Mouse (Mus musculus) kidney, postnatal 10 days (tissue): ENCODE data around the gene Dnph1.
A peak's percentile ranks its signal among the peaks of the same experiment; 100 is the strongest.

Source experiments
- DNase-seq: peaks from one replicate; pipeline ENCODE4 v3.0.0; 2021; ENCODE audit warnings: mixed read lengths

The Dnph1 gene

DNA sequence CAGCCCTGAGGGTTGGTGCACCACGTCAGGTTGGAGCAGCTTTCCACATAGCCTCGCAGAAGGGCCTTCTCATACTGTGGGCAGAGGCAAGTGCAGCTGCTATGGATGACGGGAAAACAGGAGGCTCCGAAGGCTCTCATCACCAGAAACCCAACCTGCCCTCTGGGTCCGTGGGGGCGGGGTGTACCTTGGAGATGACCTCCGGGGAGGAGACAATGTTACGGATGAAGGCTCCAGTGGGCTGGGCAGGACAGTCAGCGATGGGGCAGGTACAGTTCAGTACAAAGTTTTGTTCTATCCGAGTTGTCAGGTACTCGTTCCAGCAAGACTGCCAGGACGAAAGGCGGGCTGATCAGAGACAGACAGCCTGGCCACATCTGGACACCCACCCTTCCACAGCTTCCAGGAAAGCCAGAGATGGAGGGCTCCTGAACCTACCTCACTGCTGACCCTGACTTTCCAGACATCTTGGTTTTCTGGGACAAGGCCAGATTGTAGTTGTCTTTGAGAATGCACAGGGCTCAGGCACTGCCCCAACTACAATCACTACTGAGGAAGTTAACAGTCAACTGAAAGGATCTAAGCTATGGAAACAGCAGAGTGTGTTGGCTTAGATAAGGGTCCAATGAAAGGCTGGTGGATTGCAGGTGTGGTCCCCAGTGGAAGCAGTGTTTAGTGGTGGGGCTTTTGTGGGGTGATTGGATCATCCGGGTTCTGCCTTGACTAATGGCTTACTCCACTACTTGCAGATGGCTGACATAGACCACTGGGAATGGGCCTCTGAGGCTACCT is 7.5 kb downstream of the Dnph1 start:
- DNase-seq, result peak; percentile 76

DNA sequence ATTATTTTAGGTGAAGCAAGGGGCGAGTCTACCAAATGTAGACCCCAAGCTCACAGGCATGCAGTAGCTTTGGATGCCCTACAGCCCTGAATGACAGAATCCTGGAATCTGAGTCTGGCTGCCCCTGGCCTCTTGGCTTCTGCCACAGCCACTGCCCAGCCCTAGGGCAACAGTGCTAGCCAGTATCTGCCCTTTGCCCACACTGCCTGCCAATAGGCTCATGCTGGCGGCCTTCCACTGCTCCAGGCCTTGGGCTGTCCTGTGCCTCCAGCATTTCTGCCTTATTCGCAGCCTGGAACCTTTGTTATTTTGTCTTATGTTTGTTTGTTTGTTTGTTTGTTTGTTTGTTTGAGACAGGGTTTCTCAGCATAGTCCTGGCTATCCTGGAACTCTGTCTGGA is 9.1 kb downstream of the Dnph1 start:
- peak; percentile 63 for DNase-seq

DNA sequence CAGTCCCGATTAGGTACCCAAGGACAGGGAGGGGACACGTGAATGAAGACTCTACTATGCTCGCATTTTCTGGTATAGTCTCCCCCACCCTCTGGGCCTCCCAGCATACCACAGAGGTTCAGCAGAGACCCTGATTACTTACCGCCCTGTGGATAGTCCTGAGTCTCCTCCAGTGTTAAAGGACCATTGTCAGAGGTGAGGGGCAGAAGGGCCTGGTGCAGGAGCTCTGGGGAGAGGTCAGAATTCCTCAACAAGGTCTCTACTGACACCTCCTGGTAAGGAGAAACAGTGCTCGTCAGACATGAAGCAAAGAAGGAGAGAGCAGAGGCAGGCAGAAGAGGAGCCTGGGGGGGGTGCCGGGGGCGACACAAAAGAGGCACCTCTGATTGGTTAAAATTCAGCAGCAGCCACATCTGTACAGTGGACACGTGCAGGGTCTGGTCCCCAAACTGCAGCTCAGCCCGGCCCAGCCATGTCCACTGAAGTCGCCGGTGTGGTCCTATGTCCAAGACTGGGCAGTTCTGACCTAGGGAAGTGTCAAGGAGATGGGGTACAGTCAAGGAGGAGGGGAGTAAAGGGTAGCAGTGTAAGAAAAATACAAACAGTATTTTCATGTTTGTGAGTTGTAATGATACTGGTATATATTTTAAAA is 14.7 kb downstream of the Dnph1 start:
- DNase-seq, result peak; percentile 39

DNA sequence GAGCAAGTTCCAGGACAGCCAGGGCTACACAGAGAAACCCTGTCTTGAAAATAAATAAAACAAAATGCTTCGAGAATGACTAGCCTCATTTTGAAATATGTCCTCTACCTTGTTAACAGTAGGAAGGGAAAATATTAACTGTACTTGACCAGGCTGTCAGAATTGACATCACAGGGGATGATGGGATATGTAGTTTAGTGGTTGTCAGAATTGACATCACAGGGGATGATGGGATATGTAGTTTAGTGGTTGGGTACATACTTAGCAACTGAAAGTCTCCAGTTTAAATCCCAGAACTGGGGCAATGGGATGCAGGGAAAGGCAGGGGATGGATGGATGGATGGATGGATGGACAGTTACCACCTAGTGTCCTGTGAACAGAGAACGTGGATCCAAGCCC is 16.8 kb downstream of the Dnph1 start:
- no peak for DNase-seq

DNA sequence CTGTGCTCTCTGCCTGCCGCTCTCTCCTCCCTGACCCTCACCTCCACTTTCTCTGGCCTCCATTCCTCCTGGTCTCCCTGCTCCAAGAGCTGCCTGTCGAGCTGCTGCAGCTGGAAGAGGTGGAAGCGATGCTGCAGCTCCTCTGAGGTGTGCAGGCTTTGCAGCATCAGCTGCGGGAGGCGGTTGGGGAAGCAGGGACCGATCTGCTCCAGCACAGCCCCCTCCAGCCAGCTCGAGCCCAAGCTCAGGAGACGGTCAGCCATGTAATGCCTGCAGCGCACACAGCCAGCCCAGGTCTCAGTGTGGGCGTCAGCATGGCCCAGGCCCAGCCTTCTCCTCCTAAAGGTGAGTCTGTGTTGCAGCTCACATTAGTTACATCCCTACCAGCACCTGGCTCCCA is 23.5 kb downstream of the Dnph1 start:
- no peak for DNase-seq

DNA sequence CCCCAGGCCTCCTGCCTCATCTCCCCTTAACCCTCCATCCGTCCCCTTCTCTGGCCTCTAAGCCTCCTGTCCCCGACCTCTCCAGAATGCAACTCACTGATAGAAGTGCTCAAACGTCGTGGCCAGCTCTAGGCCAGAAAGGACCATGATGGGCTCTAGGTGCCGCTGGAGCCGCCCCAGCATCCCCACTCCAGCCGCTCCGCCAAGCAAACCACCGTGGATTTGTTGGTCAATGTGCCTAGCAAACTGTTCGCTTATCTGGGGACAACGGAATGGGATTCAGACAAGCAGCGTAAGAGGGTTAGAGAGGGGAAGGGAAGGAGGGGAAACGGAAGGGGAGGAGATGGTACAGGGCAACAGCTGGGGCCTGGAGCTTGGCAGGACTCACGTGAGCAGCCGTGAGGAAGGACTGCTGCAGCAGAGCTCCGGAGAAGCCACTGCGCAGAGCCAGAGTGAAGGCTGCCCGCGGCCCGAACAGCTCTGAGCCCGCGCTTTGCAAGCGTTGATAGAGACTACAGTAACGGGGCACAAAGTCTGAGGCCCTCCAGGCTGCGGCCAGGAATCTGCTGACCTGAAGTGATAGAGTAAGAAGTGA is 24.0 kb downstream of the Dnph1 start:
- no peak for DNase-seq

DNA sequence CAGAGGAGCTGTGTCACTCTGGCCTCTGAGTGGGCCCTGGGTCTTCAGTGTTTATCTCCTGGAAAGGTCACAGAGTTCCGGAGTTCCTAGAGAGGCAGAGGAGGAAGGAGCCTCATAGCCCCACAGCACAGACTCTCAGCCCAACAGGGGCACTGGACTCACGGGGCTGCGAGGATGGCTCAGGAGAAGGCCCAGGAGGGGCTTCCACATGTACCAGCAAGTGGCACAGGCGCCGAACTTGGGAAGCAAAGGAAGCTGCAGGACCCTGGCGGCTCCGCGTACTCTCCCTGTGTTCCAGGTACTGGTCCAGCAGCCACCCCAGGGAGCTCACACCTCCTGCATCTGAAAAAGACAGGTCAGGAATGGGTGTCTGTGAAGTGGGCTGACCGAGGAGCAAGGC is 24.7 kb downstream of the Dnph1 start:
- DNase-seq, result no peak

DNA sequence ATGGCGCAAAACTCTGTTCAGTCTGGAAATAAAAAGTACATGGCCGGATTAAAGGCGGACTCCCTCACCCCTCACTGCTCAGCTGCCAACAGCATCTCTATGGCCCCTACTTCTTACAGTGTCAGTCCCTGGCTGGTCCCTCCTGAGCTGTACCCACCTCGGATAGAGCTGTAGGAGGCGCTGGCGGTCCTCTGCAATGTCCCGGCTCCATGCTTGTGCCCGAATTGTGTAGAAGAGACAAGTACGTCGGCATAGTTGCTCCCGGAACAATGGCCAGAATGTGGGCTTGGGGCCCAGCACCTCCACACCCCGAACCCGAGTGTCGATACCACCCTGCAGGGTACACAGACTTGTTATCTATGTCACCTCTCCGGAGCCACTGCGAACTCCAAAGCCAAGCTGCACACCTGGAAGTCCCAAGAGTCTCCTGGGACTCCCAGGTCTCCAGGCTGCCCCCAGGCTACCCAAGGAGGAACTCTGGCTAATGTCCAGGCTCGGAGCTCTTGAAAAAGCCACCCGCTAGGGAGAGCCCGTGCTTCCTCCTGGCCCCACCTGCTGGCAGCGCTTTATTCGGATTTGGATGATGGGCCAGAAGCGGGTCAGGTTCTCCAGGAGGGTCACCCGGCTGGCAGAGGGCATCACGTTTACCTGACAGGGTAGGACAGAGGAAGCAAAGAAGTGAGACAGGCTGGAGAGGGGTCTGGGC is 25.6 kb downstream of the Dnph1 start:
- no peak for DNase-seq

DNA sequence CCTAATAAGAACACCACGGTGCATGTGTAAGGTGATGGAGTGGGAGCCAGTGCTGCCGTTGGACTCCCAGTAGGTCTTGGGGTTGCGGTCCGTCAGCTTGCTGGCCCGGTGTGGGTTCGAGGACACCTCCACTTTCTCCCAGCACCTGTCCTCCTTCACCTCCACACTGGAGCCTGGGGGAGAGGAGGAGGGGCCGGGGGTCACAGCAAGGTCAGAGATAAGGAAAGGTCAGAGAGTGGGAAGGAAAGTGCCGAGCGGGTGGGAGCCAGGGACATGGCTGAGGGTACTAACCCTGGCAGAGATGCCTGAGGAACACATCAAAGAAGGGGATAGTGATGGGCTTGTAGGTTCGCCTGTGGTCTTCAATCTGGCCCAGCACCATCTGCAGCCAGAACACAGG is 28.6 kb downstream of the Dnph1 start:
- no peak for DNase-seq

DNA sequence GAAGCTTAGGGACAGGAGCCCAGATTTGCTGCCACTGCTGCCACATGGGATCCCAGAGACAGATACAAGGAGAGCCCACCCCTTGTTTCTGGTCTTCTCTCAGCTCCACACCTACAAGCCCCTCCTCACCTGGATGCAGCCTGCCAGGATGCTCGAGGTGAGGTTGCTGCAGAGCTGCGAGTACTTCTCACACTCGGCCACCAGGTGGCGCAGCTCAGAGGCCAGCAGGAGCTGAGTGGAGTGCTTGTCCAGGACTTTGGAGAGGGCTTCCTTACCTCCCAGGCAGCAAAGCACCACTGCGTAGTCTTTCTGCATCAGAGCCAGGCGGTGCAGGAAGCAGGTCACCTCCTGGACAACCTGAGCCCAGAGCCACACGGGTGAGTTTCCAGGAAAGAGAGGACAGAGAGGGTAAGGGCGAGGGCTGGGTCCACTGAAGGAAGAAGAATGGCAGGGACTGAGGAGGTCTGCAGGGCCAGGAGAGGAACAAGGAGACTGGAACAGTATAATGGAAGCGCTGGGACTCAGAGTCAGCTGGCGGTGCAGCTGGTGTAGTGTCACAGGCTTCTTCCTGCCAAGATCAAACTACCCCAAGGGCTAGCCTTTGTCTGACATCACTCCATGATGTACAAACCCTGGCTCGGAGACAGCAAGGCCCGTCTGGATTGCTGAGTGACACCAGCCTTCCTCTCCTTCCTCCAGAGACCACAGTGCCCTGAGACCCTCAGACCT is 29.2 kb downstream of the Dnph1 start:
- peak; percentile 89 for DNase-seq

DNA sequence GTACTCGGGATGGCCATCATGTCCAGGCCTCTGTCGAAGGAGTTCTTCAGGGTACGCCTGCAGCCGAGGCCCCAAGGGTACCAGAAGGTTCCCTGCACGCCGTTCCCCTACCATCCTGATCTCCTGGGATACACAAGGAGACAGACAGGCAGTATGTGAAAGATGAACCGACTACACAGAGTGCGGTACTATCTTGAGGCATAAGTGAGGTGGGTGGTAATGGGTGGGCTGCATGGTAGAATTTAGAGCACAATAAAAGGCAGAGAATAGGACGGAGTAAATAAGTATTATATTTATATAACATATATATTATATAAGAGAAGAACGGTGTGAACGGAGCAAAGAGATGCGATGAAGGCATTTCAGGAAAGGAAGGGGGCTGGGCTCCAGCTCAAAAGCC is 47.1 kb downstream of the Dnph1 start:
- DNase-seq, result no peak

DNA sequence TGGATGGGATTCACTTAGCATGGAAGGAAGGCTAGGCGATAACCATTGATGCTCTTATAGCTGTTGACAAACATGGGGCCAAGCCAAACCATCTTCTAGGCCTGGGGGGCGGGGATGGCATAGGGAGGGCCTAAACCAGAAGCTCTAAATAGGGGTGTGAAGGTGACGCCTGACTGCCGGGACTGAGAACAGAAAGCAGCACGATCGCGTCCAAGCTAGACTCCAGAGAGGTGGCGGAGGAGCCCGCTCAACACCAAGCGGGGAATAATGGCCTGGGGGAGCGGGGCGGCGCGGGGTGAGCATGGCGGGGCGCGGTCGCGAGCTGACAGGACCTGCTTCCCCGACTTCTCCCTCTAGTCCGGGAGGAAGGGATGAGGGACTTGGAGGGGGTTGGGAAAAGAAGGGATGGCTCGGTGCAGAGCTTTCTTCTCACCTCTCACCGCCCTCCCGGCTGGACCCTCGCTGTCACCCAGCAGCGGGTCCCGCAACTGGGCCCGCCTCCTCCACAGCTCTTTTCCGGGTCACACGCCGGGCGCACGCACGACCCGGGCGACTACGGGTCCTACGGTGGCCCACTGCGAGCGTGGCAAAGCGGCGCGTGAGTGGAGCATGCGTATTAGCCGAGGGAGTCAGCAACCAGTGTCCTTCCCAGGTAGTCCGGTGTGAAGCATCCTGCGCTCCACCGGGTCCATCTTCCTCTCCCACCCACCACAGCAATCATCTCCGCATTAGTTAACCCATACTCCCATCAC is 49.5 kb downstream of the Dnph1 start, which contains the start of gene Cul9:
Cul9 (minus strand) TSS at position 576 of the 752 bp plus-strand sequence.
- DNase-seq, result peak; percentile 87

DNA sequence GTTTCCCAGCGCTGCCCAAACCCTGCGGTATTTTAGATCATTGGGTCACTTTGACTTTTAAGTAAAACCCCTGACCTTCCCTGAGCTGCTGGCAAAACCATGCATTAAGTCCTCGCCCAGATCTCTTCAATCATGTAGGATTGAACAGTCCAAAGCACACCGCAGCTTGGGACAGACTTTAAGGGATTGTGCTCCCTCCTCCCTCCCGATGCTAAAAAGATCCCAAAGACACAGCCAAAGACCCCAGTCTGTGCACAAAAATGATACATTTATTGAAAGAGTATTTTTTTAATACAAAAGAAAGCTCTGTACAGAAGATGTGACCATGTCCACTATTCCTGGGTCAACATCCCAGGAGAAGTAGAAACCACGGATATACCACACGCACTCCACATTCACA is 50.1 kb downstream of the Dnph1 start:
- no peak for DNase-seq

DNA sequence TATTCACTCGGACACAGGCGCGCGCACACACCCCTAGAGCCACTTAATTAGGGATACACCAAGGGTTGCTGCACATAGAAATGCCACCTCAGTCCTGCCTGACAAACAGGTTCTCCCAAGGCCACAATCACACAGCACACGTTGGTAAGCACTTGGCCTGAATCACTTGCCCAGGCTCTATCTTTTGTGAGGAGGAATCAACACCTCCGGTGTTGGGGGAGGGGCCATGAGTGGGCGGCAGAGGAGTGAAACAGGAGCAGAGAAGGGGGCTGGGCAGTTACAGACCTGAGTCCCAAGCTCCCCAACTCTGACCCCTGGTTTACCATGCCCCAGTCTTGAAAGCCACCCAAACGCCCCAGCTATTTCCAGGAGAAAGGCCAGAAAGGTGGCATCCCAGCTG is 50.5 kb downstream of the Dnph1 start:
- DNase-seq, result no peak

DNA sequence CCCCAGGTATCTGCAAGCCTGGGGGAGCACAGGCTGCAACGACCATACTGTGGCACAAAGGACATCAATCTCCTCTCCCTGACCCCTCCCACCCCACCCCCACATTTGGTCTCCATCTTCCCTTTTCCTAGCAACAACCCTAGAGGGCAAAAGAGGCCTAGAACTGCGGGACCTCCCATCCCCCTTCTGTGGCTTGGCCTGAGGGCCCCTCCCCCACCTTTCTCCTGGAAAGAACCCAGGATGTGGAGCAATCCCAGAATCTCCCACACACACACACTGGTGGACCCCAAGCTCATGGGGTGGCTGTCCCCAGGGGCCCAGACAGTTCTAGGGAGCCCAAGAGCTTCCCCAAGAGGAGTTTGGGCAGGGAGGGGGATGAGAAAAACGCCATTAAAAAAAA is 51.4 kb downstream of the Dnph1 start:
- DNase-seq, result no peak

DNA sequence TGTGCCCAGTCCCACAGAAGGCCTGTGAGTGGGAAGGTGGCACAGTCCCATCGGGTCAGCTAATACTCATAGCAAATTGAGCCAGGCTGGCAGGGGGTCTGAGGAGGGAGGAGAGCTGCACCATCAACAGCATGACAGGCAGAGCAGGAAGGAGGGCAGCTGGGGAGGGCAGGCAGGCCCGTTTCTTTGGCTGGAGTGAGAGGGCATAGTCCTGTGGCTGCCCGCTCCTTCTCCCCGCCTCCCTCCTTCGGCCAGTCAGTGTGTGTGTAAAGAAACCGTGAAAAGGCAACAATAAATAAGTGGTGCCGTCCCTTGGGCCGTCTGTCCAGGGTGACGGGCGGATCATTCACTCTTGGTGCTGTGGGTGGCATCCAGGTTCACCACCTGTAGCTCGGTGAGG is 52.2 kb downstream of the Dnph1 start:
- peak; percentile 51 for DNase-seq

DNA sequence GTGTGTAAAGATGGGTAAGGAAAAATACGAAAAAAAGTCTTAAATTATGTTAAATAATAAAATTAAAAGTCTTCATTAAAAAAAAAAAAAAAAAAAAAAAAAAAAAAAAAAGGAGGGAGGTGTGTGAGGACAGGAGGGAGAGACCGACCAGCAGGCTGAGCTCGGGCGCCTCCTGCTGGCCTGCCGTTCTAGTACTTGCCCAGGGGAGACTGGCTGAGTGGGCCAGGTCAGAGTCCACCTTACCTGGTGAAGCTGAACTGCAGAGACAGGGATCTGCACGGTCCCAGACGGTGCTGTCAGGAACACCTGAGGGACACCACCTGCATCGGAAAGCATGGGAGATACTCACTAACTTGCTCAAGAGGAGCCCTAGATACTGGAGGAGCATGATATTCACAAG is 52.7 kb downstream of the Dnph1 start:
- DNase-seq, result peak; percentile 87
